Comparison of ENCODE assay signal across 7 mouse cellular contexts in the genomic region with DNA sequence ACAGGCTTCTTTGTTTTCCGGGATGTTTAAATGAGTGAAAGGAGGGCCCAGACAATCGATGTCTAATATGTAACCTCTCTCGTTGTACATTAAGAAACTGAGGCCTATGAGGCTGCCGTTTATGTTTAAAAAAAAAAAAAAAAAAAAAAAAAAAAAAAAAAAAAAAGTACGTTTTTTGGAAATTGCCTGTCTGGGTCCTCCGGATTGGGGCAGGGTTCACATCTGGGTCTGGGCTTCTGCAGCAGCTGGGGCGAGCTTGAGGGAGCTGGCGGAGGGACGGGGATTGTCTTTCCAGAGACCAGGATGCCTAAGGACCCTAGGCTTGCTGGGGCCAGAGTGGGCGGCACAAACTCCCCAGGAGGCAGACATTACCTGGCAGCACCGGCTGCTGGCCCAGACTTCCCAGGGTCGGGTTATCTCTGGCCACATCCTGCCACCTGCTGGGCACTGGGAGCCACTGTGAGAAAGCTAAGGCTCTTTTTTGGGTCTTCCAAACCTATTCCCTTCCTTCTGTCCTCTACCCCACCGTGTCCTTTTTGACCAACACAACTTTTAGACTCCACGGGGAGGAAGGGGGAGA. TPM values are rescaled to one million over a fixed set of nuclear protein-coding genes. Genes with fewer than 3 reads are reported as not detected.
A peak's percentile ranks its signal among the peaks of the same experiment; 100 is the strongest.
DNase-seq lines count a peak whose midpoint lies in the region; ATAC-seq lines count a peak whose summit lies in the region.

No protein-coding gene starts in this region.

- H3K9me3 ChIP-seq in kidney, embryonic 14.5 days (ENCODE audit: control insufficient read depth, low read length), result 0 out of 2 replicates have a peak, but pooled peaks cover 3% of the 10 kb centered on the region
- no peaks in the 10 kb centered on the region for H3K9me3 ChIP-seq in limb, embryonic 15.5 days

- peak overlapping the region; percentile 78 for H3K4me2 ChIP-seq in kidney, embryonic 14.5 days (replicated peaks; ENCODE audit: low read depth, low read length)
- H3K4me2 ChIP-seq in limb, embryonic 15.5 days, result peak overlapping the region; percentile 77

- peak; percentile 57 for DNase-seq in ZHBTc4 (ENCODE audit: low read depth, low spot score)
- peak; percentile 5 to 30 for DNase-seq in cerebellum, postnatal 36 days
- peak; percentile 21 for DNase-seq in heart, adult 8-10 months (ENCODE audit: low spot score)
- peak; percentile 65 for DNase-seq in neural tube, embryonic 10.5 days (ENCODE audit: extremely low spot score, low spot score)
- no peak for DNase-seq in natural killer cell, adult 2 months (ENCODE audit: low spot score in 2 of 2)

- H3K27ac ChIP-seq in kidney, embryonic 14.5 days (ENCODE audit: low read depth, low read length), result no peak overlapping the region
- H3K27ac ChIP-seq in limb, embryonic 15.5 days, result no peak overlapping the region

- H3K27me3 ChIP-seq in kidney, embryonic 14.5 days (ENCODE audit: control insufficient read depth, insufficient read depth, low read length), result peaks cover 20% of the 10 kb centered on the region
- peaks cover 33% of the 10 kb centered on the region for H3K27me3 ChIP-seq in limb, embryonic 15.5 days

- peak overlapping the region; percentile 42 for H3K4me3 ChIP-seq in kidney, embryonic 14.5 days (ENCODE audit: low read length)
- H3K4me3 ChIP-seq in limb, embryonic 15.5 days, result peak overlapping the region; percentile 48

- no peaks in the 10 kb centered on the region for H3K4me1 ChIP-seq in kidney, embryonic 14.5 days (ENCODE audit: control insufficient read depth, insufficient read depth, low read length)
- peaks cover 40% of the 10 kb centered on the region for H3K4me1 ChIP-seq in limb, embryonic 15.5 days

- ATAC-seq in kidney, embryonic 14.5 days (ENCODE audit: low FRiP score, low TSS enrichment), result peak; percentile 46; the same call in 1 of the 2 replicates
- no peak; the same call in 1 of the 2 replicates for ATAC-seq in limb, embryonic 15.5 days (ENCODE audit: insufficient number of reproducible peaks, low FRiP score, low TSS enrichment, low read depth)

- H3K9ac ChIP-seq in kidney, embryonic 14.5 days (ENCODE audit: low read depth, low read length), result no peak overlapping the region
- H3K9ac ChIP-seq in limb, embryonic 15.5 days, result peak overlapping the region; percentile 37; the same call in 1 of the 2 replicates

- no peaks in the 10 kb centered on the region for H3K36me3 ChIP-seq in kidney, embryonic 14.5 days (ENCODE audit: control insufficient read depth, insufficient read depth, low read length)
- H3K36me3 ChIP-seq in limb, embryonic 15.5 days, result no peaks in the 10 kb centered on the region

- WGBS in kidney, embryonic 14.5 days, result 2% methylated on average over 14 of the region's 14 CpGs
- WGBS in limb, embryonic 15.5 days, result under 1% methylated on average over 14 of the region's 14 CpGs

RNA-seq across cellular contexts. Expression of a gene that starts 0.5 kb away (rescaled TPM):
- total RNA-seq in heart, adult 8-10 months (2022), result under 1 TPM; 0.35 to 0.91 (median 0.64) TPM
- 0.84 and 3.7 TPM in 2 replicates for polyA plus RNA-seq in kidney, embryonic 14.5 days (2014; fragmentation: Nextera tagmentation; extraction: Ambion mirVana)
- polyA plus RNA-seq in limb, embryonic 15.5 days (2015; fragmentation: Nextera tagmentation; extraction: Ambion mirVana), result 3.8 and 4.5 TPM in 2 replicates

RNA-seq across cellular contexts. Expression of a gene that starts 17.8 kb away (rescaled TPM):
- total RNA-seq in heart, adult 8-10 months (2022), result 10 to 100 TPM; 21.2 to 40.2 (median 28.5) TPM
- 0.26 and 0.61 TPM in 2 replicates for polyA plus RNA-seq in kidney, embryonic 14.5 days (2014; fragmentation: Nextera tagmentation; extraction: Ambion mirVana)
- polyA plus RNA-seq in limb, embryonic 15.5 days (2015; fragmentation: Nextera tagmentation; extraction: Ambion mirVana), result 78.7 and 87.1 TPM in 2 replicates

Comparison
In these comparisons a context has a peak if more than half of its experiments do, and no peak if none do; other contexts are left out.
1. DNase-seq: peak in ZHBTc4 (single experiment), cerebellum, postnatal 36 days (2 of 2), heart, adult 8-10 months (single experiment) and neural tube, embryonic 10.5 days (single experiment); none in natural killer cell, adult 2 months (0 of 2).
2. RNA of a gene that starts 17.8 kb away (polyA plus RNA-seq): 78.7 to 87.1 TPM in limb, embryonic 15.5 days; 0.26 to 0.61 TPM in kidney, embryonic 14.5 days; every median in the first group is over 10 times any median in the second.